Mouse (Mus musculus) intestine, embryonic 14.5 days (tissue): Measurements from ENCODE around the gene Creld1. TPM values are rescaled to one million over a fixed set of nuclear protein-coding genes. Genes with fewer than 3 reads are reported as not detected.
A peak's percentile ranks its signal among the peaks of the same experiment; 100 is the strongest.

Source experiments
- ATAC-seq: fragments of 200-750 bp; cut with Nextera tagmentation; replicated peaks from 2 replicates; pipeline ENCODE4 v1.8.0; 2017; ENCODE audit warnings: low read depth, moderate number of reproducible peaks, moderate TSS enrichment, moderate library complexity; ENCODE audit not compliant: low FRiP score, low TSS enrichment
- DNase-seq: peaks from one replicate; pipeline ENCODE4 v3.0.0-alpha.2; 2018; ENCODE audit warnings: low spot score
- H3K27ac ChIP-seq: fragments of 300-500 bp; sonication (generic); 2 replicates; pipeline ENCODE4 v1.5.1; 2014; ENCODE audit warnings: low read depth, mild to moderate bottlenecking, control low read depth
- H3K27me3 ChIP-seq: fragments of 300-500 bp; sonication (generic); replicated peaks from 2 replicates; pipeline ENCODE4 v1.6.1; 2014; ENCODE audit warnings: low read length, control low read depth; ENCODE audit not compliant: control insufficient read depth, insufficient read depth
- H3K36me3 ChIP-seq: fragments of 300-500 bp; sonication (generic); 2 replicates; pipeline ENCODE4 v1.6.1; 2014; ENCODE audit warnings: low read length, control low read depth; ENCODE audit not compliant: control insufficient read depth, insufficient read depth
- H3K4me1 ChIP-seq: fragments of 300-500 bp; sonication (generic); replicated peaks from 2 replicates; pipeline ENCODE4 v1.6.1; 2014; ENCODE audit warnings: low read length, control low read depth, mixed read lengths; ENCODE audit not compliant: control insufficient read depth, insufficient read depth
- H3K4me2 ChIP-seq: fragments of 300-500 bp; sonication (generic); 2 replicates; pipeline ENCODE4 v1.6.1; 2014; ENCODE audit warnings: low read length
- H3K4me3 ChIP-seq: fragments of 300-500 bp; sonication (generic); 2 replicates; pipeline ENCODE4 v1.5.1; 2014; ENCODE audit warnings: low read depth, low read length, control low read depth, mixed read lengths
- H3K9ac ChIP-seq: fragments of 300-500 bp; sonication (generic); 2 replicates; pipeline ENCODE4 v1.6.1; 2014; ENCODE audit warnings: mild to moderate bottlenecking, low read length
- H3K9me3 ChIP-seq: fragments of 300-500 bp; sonication (generic); 2 replicates; pipeline ENCODE4 v1.6.1; 2016; ENCODE audit warnings: low read length, control low read depth; ENCODE audit not compliant: control insufficient read depth
- WGBS: fragments of 180-500 bp; shearing (Covaris S2); extraction: QIAGEN DNeasy Blood & Tissue Kit; methylation state at CpG from one replicate; pipeline ENCODE4 v1.1.7; 2014; 5-methylcytosine and 5-hydroxymethylcytosine counted together
- microRNA-seq: library from miRNA; unstranded; fragments of <30 nt; microRNA quantifications from one replicate; pipeline ENCODE4, GENCODE M21; 2016
- polyA plus RNA-seq: library from polyadenylated mRNA; unstranded; fragments of >200 nt; fragmentation: Nextera tagmentation; extraction: Ambion mirVana; gene quantifications from 2 replicates; pipeline ENCODE4 v1.2.1, GENCODE M21; 2014

The Creld1 gene
- polyA plus RNA-seq, 1 experiment from 2014 or later, result 20.2 TPM

- H3K27me3 ChIP-seq, result no peaks in the 10 kb centered on the region
- H3K9me3 ChIP-seq, result no peaks in the 10 kb centered on the region
- H3K9ac ChIP-seq, result peak within 1 kb of the TSS; percentile 83
- peak within 1 kb of the TSS; percentile 56 for H3K4me2 ChIP-seq
- H3K4me1 ChIP-seq, result peaks cover 9% of the 10 kb centered on the region; the same call in 1 of the 2 replicates
- peaks cover 20% of the 10 kb centered on the region for H3K36me3 ChIP-seq
- peak within 1 kb of the TSS; percentile 71; the same call in 1 of the 2 replicates for H3K27ac ChIP-seq
- H3K4me3 ChIP-seq, result peak within 1 kb of the TSS; percentile 98
- DNase-seq, result peak; percentile 100
- WGBS, result 1% methylated on average over 47 of the region's 47 CpGs
- peak; percentile 92 for ATAC-seq
Observed at GRCm38 (mm10) chr6:113530932-113531839, 48.1 kb downstream of the Creld1 start, which contains the start of the genes Emc3 and Fancd2. TSS of gene Emc3 (minus strand) at chr6:113531652. TSS of gene Fancd2 (plus strand) at chr6:113531682.

- no peak for ATAC-seq
- Histone ChIP-seq H3K9ac (peak overlapping the region; percentile 83), H3K27ac (peak overlapping the region; percentile 71; the same call in 1 of the 2 replicates), H3K4me2 (peak overlapping the region; percentile 56), H3K27me3 (no peaks in the 10 kb centered on the region), H3K4me1 (peaks cover 9% of the 10 kb centered on the region; the same call in 1 of the 2 replicates), H3K4me3 (peak overlapping the region; percentile 98), H3K9me3 (no peaks in the 10 kb centered on the region), H3K36me3 (peaks cover 26% of the 10 kb centered on the region)
- DNase-seq, result no peak
- WGBS, result 6% methylated on average over 7 of the region's 7 CpGs
Observed at GRCm38 (mm10) chr6:113531840-113532404, 48.8 kb downstream of the Creld1 start.

GRCm38 (mm10) chr6:113534886-113535285 lies 51.8 kb downstream of the Creld1 start:
- Histone ChIP-seq H3K27me3 (no peaks in the 10 kb centered on the region), H3K27ac (no peak overlapping the region), H3K4me3 (no peak overlapping the region), H3K9ac (no peak overlapping the region), H3K9me3 (no peaks in the 10 kb centered on the region), H3K4me2 (no peak overlapping the region), H3K4me1 (peaks cover 4% of the 10 kb centered on the region; the same call in 1 of the 2 replicates), H3K36me3 (peaks cover 28% of the 10 kb centered on the region)
- ATAC-seq (no peak), DNase-seq (no peak)
- 87% methylated on average over 7 of the region's 7 CpGs for WGBS

- 82% methylated on average over 6 of the region's 6 CpGs for WGBS
- DNase-seq (no peak), ATAC-seq (no peak)
- Histone ChIP-seq H3K27ac (no peak overlapping the region), H3K4me3 (no peak overlapping the region), H3K36me3 (peaks cover 11% of the 10 kb centered on the region; the same call in 1 of the 2 replicates), H3K27me3 (no peaks in the 10 kb centered on the region), H3K9ac (no peak overlapping the region), H3K4me2 (no peak overlapping the region), H3K4me1 (no peaks in the 10 kb centered on the region), H3K9me3 (no peaks in the 10 kb centered on the region)
Observed at GRCm38 (mm10) chr6:113541610-113542009, 58.5 kb downstream of the Creld1 start.

Small RNA genes lying within 50 kb of the gene (microRNA-seq; reads per million reads assigned to microRNA genes)
- not detected for gene Gm23365

Other genes with a start within 250 kb of the Creld1 start
- 36.3 and 40.8 TPM in 2 replicates for gene Mtmr14, start 245.5 kb upstream of the Creld1 start, polyA plus RNA-seq
- 0.05 and 0.12 TPM in 2 replicates for gene Cpne9, start 201.0 kb upstream of the Creld1 start, polyA plus RNA-seq
- 21.0 and 21.6 TPM in 2 replicates for gene Brpf1, start 176.2 kb upstream of the Creld1 start, polyA plus RNA-seq
- 12.7 and 14.2 TPM in 2 replicates for gene Ogg1, start 156.3 kb upstream of the Creld1 start, polyA plus RNA-seq
- 94.8 and 101 TPM in 2 replicates for gene Camk1, start 139.3 kb upstream of the Creld1 start, polyA plus RNA-seq
- gene Tada3, start 105.4 kb upstream of the Creld1 start, polyA plus RNA-seq, result 50.5 and 53.4 TPM in 2 replicates
- gene Arpc4, start 105.2 kb upstream of the Creld1 start, polyA plus RNA-seq, result 221 and 234 TPM in 2 replicates
- gene Ttll3, start 94.0 kb upstream of the Creld1 start, polyA plus RNA-seq, result 2.5 and 4.0 TPM in 2 replicates
- gene Rpusd3, start 64.0 kb upstream of the Creld1 start, polyA plus RNA-seq, result 21.9 and 27.4 TPM in 2 replicates
- 2.2 and 3.1 TPM in 2 replicates for gene Cidec, start 47.5 kb upstream of the Creld1 start, polyA plus RNA-seq
- gene Jagn1, start 40.7 kb upstream of the Creld1 start, polyA plus RNA-seq, result 80.0 and 84.6 TPM in 2 replicates
- 8.4 and 9.0 TPM in 2 replicates for gene Il17re, start 24.8 kb upstream of the Creld1 start, polyA plus RNA-seq
- gene Il17rc, start 11.9 kb upstream of the Creld1 start, polyA plus RNA-seq, result 15.3 and 18.5 TPM in 2 replicates
- 0.26 and 0.32 TPM in 2 replicates for gene Prrt3, start 18.6 kb downstream of the Creld1 start, polyA plus RNA-seq
- gene Emc3, start 48.4 kb downstream of the Creld1 start, polyA plus RNA-seq, result 84.7 and 89.7 TPM in 2 replicates
- 13.1 and 13.9 TPM in 2 replicates for gene Fancd2, start 48.4 kb downstream of the Creld1 start, polyA plus RNA-seq
- 0.20 and 0.22 TPM in 2 replicates for gene Fancd2os, start 117.4 kb downstream of the Creld1 start, polyA plus RNA-seq
- gene Brk1, start 121.5 kb downstream of the Creld1 start, polyA plus RNA-seq, result 238 and 245 TPM in 2 replicates
- gene Vhl, start 140.7 kb downstream of the Creld1 start, polyA plus RNA-seq, result 41.6 and 45.1 TPM in 2 replicates
- gene Irak2, start 155.2 kb downstream of the Creld1 start, polyA plus RNA-seq, result 5.7 and 8.2 TPM in 2 replicates
- 0.98 and 1.4 TPM in 2 replicates for gene Tatdn2, start 213.8 kb downstream of the Creld1 start, polyA plus RNA-seq
- gene Ghrl, start 236.6 kb downstream of the Creld1 start, polyA plus RNA-seq, result 2.2 and 19.4 TPM in 2 replicates